Mouse (Mus musculus): ENCODE data around the gene Gp1ba.

The Gp1ba gene

DNA sequence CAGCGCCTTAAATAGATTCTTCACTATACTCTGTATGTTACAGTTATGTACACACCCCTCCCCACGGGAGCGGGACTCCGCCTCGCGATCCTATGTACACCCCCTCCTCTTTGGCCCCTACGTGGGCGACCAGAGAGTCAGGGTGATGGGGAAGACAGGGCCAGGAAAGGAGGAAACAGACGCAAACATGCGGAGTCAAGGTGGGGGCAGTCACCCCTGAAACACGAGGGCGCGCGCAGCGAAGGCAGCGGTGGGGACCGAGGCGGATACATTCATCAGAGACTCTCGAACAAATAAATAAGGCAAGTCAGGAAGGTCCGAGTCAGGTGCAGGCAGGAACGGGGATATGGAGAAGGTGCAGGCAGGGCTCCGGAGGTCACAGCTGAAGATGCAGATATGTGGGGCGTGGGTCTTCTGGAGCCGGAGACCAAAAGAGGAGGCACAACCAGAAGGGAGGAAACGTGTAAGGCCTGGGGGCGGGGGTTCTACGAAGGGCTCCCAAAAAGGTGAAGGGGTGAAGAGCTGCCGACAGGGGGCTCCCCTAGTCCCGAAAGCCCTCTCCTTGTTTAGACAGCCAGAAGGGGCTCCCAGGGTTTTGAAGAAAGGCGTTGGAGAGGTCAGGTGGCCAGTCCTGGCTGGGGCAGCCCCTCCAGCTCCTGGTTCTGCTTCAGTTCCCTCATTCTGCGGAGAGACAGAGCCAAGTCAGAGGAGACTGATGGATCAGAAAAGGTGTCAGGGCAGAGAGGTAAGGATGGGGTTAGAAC is 30.8 kb downstream of the Gp1ba start:
- peak; percentile 97 for DNase-seq (ENCODE audit: low read depth, low spot score)

- no peak for DNase-seq (ENCODE audit: low read depth, low spot score)
These were observed 31.6 kb downstream of the Gp1ba start for GRCm38 (mm10) chr11:70670483-70670882.

DNA sequence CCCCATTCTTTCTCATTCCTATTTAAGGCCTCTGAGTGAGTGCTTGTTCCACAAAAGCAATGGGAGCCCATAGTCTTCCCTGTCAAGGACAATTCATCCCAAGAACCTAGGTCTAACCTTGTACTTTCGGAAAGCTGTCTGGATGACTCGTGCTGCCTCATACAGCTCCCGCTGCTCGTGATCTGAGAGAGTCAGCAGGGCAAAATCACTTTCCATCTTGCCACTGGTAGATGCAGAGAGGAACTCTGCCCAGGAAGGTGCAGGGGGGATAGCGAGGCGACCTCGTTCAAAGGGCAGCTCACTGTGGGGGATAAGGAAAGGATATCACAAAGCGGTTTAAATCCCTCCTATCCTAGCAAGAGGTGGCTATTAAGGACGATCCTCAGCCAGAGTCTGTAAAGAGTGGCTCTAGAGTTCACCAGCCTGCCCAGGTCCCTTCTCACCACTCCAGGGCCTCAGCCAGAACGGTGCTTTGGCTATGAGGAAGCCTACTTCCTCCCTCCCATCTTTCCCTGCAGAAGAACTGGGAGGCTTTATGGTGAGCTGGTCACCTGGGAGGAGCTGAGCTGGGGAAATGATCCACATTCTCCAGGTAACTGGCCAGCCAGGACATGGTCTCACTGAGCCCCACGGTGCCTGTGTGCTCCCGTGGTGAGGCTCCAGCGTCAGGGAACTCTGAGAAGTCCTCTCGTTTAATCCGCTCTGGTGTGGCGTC is 32.6 kb downstream of the Gp1ba start:
- no peak for DNase-seq (ENCODE audit: low read depth, low spot score)

- no peak for DNase-seq (ENCODE audit: low read depth, low spot score)
These were observed 35.1 kb downstream of the Gp1ba start for GRCm38 (mm10) chr11:70674014-70674413.

- DNase-seq (ENCODE audit: low read depth, low spot score): peak; percentile 50
These were observed 35.6 kb downstream of the Gp1ba start for GRCm38 (mm10) chr11:70674501-70674900.

- no peak for DNase-seq (ENCODE audit: low read depth, low spot score)
These were observed 39.2 kb downstream of the Gp1ba start for GRCm38 (mm10) chr11:70678092-70678491.

GRCm38 (mm10) chr11:70678576-70678975 is 39.7 kb downstream of the Gp1ba start:
- DNase-seq (ENCODE audit: low read depth, low spot score): no peak

DNA sequence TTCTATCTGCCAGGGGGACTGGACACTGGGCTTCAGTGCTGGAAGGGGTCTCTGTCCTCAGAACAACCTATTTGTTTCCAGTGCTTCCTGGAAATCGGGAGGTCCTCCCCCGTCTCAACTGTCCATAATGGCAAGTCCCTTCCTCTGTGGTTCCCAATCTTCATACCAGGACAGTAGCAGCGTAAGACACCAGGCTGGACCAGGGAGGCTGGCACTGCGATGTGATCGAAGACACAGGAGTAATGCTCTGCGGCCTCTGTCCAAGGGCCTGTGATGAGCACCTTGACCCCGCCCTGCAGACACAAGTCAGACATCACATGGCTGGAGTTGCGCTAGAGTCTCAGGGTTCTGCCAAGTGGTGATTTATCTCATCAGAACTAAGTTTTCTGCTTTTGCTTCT is 40.4 kb downstream of the Gp1ba start:
- DNase-seq (ENCODE audit: low read depth, low spot score): no peak

- no peak for DNase-seq (ENCODE audit: low read depth, low spot score)
These were observed 41.0 kb downstream of the Gp1ba start for GRCm38 (mm10) chr11:70679894-70680293.

GRCm38 (mm10) chr11:70681170-70681569 is 42.2 kb downstream of the Gp1ba start:
- DNase-seq (ENCODE audit: low read depth, low spot score): no peak

DNA sequence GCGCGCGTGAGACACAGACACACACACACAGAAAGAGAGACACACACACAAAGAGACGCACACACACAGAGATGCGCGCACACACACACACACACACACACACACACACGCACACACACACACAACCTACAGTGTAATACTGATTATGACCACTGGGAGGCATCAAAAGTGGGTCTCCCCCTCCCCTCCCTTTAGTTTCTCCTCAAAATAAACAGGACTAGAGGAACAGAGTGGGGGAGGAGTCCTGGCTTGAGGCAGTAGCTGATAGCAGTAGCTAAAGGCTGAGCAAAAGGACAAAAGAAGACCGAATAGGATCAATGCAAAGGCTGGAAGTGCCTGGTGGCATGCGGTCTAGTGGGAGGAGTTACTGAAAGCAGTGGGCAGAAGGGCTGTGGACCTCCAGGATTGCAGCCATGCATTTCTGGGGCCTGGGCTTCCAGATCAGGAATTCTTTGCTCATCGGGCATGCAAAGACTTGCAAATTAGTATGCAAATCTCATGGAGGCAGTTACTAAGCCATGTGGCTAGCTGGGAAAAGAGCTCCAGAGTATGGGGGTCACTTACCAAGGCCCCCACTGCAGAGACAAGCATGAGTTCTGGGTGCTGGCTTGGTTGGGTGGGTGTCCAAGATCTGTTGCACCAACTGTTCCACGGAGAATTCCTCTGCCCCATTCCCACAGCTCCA is 43.1 kb downstream of the Gp1ba start:
- peak; percentile 96 for DNase-seq (ENCODE audit: low read depth, low spot score)

GRCm38 (mm10) chr11:70683640-70684039 is 44.7 kb downstream of the Gp1ba start:
- no peak for DNase-seq (ENCODE audit: low read depth, low spot score)

DNA sequence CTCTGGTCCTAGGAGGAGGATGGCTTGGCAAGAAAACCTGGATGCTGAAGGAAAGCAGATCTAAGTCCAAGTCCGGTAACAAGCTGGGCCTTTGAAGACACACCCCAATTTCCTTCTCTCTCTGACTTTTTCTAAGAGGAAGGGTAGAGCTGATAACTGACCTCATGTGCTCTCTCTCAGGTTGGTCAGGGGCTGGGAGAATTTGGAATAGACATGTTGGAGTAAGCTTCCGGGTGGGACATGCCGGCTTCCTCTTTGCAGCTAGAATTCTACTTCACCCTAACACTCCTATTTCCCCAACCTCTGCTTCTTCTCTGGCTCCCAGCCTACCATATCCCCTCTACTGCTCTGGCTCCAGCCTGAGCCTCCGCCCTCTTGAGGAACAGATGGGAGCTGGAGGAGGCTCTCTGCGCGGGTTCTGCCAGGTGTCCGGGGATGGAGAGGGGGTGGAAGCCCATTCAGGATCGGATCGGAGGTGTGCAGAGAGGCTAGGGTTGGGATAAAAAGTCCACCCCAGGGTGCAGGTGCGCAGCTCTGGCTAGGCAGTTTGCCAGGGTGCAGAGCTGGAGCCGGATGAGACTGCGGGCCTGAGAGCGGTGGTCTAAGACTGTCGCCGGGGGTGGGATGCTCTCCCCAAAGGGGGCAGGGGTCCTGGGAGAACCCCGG is 48.1 kb downstream of the Gp1ba start:
- DNase-seq (ENCODE audit: low read depth, low spot score): peak; percentile 69

DNA sequence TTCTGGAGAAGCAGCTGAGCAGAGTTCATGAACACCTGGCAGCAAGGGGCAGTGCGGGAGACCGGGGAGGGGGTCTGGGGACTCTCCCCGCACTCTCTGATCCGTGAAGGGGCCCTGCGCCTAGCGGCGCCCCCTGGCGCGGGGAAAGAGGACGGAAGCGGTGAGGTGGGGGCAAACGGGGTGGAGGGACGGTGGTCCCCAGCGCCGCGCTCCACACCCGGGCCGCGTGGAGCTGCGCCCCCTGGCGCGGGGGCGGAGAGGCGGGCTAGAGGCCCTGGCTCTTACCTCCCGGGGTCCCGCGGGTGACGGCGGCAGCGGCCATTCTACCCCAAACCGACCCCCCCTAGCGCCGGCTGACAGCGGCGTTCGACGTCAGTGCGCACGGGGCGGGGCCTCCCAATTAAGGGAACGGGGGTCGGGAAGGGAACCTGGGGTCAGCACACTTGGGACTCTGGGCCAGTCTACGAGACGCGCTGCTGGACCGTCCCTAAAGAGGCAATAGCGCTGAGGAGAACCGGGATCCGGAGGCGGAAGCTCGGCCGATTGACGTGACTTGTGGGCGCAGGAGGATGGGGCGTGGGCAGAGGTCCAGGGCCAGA is 48.8 kb downstream of the Gp1ba start, which contains the start of gene Camta2:
Camta2 (minus strand) TSS at position 505 of the 599 bp plus-strand sequence.
- peak; percentile 62 for DNase-seq (ENCODE audit: low read depth, low spot score)

DNA sequence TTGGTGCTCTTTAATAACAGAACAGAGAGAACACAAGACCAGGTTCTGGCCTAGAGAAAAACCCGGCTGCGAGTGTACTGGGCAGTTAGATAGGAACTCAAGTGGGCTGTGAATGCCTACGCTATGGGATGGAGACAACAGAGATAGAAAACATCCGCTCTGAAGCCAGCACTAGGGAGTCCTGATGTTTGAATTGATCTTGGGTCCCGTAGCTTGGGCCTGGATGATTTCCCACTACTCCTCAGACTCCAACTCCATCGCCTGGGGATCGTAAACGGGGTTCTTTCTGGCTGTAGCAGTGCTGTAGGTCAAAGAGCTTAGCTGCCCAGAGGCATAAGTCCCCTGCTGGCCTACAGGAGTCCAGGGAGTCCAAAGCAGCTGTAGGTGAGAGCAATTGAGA is 49.5 kb downstream of the Gp1ba start:
- DNase-seq (ENCODE audit: low read depth, low spot score): no peak

GRCm38 (mm10) chr11:70689578-70689977 is 50.7 kb downstream of the Gp1ba start:
- no peak for DNase-seq (ENCODE audit: low read depth, low spot score)

All from R1 (cell line).